ENCODE assay signal across 8 mouse cellular contexts in genomic region chr17:46297364-46298219, GRCm38 (mm10). TPM values are rescaled to one million over a fixed set of nuclear protein-coding genes. Genes with fewer than 3 reads are reported as not detected.
DNase-seq lines count a peak whose midpoint lies in the region; ATAC-seq lines count a peak whose summit lies in the region.

Gene Dlk2 (plus strand): TSS chr17:46297421.

- ATAC-seq in cerebellum, adult (ENCODE audit: insufficient number of reproducible peaks, low FRiP score, low TSS enrichment): no peak; the same call in 1 of the 2 replicates
- no peak for ATAC-seq in limb, embryonic 11.5 days (ENCODE audit: insufficient number of reproducible peaks, low FRiP score, low TSS enrichment, low read depth)

- peak within 1 kb of the TSS; percentile 100 for H3K4me2 ChIP-seq in limb, embryonic 11.5 days (ENCODE audit: low read depth, severe bottlenecking)

- H3K9ac ChIP-seq in limb, embryonic 11.5 days (ENCODE audit: low read length): peak within 1 kb of the TSS; percentile 47

- peak within 1 kb of the TSS; percentile 70 for H3K4me3 ChIP-seq in hindbrain, embryonic 10.5 days
- H3K4me3 ChIP-seq in limb, embryonic 11.5 days (ENCODE audit: low read depth, low read length): peak within 1 kb of the TSS; percentile 57

- H3K4me1 ChIP-seq in hindbrain, embryonic 10.5 days (replicated peaks): peaks cover 27% of the 10 kb centered on the region
- H3K4me1 ChIP-seq in limb, embryonic 11.5 days (ENCODE audit: control insufficient read depth, insufficient read depth, low read length): peaks cover 9% of the 10 kb centered on the region; the same call in 1 of the 2 replicates

- under 1% methylated on average over 86 of the region's 86 CpGs for WGBS in hindbrain, embryonic 10.5 days
- WGBS in limb, embryonic 11.5 days: 1% methylated on average over 61 of the region's 86 CpGs

- DNase-seq in cerebellum, postnatal 10 days: peak; percentile 58 to 59
- DNase-seq in thymus, postnatal 4 days: peak; percentile 40
- DNase-seq in thymus, postnatal 25 days: no peak
- DNase-seq in hindbrain, embryonic 10.5 days (ENCODE audit: low spot score): peak; percentile 50
- peak; percentile 46 for DNase-seq in limb, embryonic 11.5 days (ENCODE audit: low spot score)
- DNase-seq in retina, embryonic 14.5 days (ENCODE audit: low spot score): peak; percentile 40
- DNase-seq in spleen, adult 12 weeks (ENCODE audit: low spot score): no peak

- peak within 1 kb of the TSS; percentile 70 for H3K27ac ChIP-seq in hindbrain, embryonic 10.5 days
- H3K27ac ChIP-seq in limb, embryonic 11.5 days (replicated peaks; ENCODE audit: low read depth, low read length): no peak within 1 kb of the TSS

- no peaks in the 10 kb centered on the region for H3K9me3 ChIP-seq in hindbrain, embryonic 10.5 days
- no peaks in the 10 kb centered on the region for H3K9me3 ChIP-seq in limb, embryonic 11.5 days (ENCODE audit: control insufficient read depth, low read length)

- no peaks in the 10 kb centered on the region for H3K36me3 ChIP-seq in hindbrain, embryonic 10.5 days
- H3K36me3 ChIP-seq in limb, embryonic 11.5 days (ENCODE audit: control insufficient read depth, insufficient read depth, low read length): no peaks in the 10 kb centered on the region

- H3K27me3 ChIP-seq in hindbrain, embryonic 10.5 days (ENCODE audit: insufficient read depth, poor library complexity, severe bottlenecking): peaks cover 88% of the 10 kb centered on the region
- peaks cover 43% of the 10 kb centered on the region for H3K27me3 ChIP-seq in limb, embryonic 11.5 days (ENCODE audit: control insufficient read depth, insufficient read depth, low read length)

RNA-seq across cellular contexts. Expression of gene Dlk2, which starts in this region (rescaled TPM):
- polyA plus RNA-seq in hindbrain, embryonic 10.5 days (2016; fragmentation: Nextera tagmentation; extraction: Ambion mirVana): 1.4 and 1.5 TPM in 2 replicates
- 1.1 and 1.3 TPM in 2 replicates for polyA plus RNA-seq in limb, embryonic 11.5 days (2014; fragmentation: Nextera tagmentation; extraction: Ambion mirVana)

Comparison
In these comparisons a context has a peak if more than half of its experiments do, and no peak if none do; other contexts are left out.
1. DNase-seq: peak in cerebellum, postnatal 10 days (2 of 2), thymus, postnatal 4 days (single experiment), hindbrain, embryonic 10.5 days (single experiment), limb, embryonic 11.5 days (single experiment) and retina, embryonic 14.5 days (single experiment); none in thymus, postnatal 25 days (single experiment) and spleen, adult 12 weeks (single experiment).